Mouse (Mus musculus): ENCODE results near the gene Nrxn3.

The Nrxn3 gene

DNA sequence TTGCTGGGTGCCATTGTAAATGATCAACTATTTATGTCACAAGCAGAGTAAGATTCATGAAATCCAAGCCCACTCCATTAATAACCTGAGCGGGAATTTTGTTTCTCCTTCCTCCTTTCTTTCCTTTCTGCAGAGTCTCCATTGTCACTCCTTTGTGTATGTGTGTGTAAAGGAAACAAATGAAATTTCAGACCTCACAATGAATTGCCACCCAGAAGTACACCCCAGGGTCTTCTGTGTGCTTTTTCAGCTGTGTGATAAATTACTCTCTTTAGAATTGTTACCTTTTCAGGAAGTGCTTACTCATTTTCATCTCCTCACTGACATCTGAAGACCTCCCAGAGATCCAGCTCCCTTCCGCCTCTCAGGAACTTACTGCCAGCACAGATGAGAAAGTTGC is 1506.4 kb downstream of the Nrxn3 start:
- no peak for DNase-seq (ENCODE audit: inconsistent age in 2 of 2, low spot score in 1 of 2)

DNA sequence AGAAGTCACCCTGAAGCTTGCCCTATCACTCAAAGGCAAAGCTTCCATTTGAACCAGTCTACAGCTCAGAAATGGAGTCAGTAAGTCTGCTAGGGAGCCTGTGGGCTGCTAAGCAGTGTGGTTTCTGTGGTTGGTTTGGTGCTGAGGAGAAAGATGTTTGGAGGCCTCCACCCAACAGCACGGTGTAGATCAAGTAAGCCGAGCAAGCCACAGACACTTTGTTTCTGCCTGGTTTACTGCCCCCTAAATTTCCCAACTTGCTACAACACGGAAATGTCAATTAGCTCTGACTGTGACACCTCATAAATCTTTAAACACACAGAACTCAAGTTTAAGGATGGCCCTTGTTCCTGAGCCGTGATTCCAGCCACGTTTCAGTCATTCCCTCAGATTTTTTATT is 1513.4 kb downstream of the Nrxn3 start:
- DNase-seq (ENCODE audit: inconsistent age in 2 of 2, low spot score in 1 of 2), result no peak

- no peak for DNase-seq (ENCODE audit: inconsistent age in 2 of 2, low spot score in 1 of 2)
Observed at GRCm38 (mm10) chr12:90260301-90260700, 1537.6 kb downstream of the Nrxn3 start.

GRCm38 (mm10) chr12:90268111-90268510 is 1545.4 kb downstream of the Nrxn3 start:
- DNase-seq (ENCODE audit: inconsistent age in 2 of 2, low spot score in 1 of 2), result no peak

- DNase-seq (ENCODE audit: inconsistent age in 2 of 2, low spot score in 1 of 2), result no peak
Observed at GRCm38 (mm10) chr12:90270763-90271379, 1548.2 kb downstream of the Nrxn3 start.

DNA sequence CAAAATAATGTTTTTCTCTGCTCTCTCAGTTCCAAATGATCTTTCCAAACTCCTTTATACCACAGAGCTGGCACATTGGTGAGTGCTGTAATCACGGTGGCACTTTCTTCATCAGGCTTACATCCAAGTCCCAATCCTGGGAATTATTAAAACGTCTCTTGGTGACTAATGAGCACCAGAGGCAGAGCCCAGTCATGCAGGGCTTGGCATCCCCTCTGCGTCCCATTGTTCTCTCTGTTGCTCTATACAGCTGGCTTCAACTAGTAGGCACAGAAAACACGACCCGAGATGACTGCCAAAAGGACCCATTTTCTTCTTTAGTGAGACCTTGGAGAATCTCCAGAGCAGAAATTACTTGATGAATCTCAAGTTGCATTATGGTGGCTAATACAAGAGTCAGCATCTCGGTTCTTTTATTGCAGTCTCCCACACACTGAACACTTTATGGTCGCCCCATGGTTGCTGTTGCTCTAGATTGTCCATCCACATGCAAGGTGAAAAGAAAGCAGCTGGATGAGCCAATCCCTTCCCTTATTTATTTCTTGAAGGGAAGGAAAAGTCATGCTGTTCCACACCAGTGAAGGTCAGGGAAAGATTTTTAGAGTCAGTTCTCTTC is 1552.1 kb downstream of the Nrxn3 start:
- no peak for DNase-seq (ENCODE audit: inconsistent age in 2 of 2, low spot score in 1 of 2)

DNA sequence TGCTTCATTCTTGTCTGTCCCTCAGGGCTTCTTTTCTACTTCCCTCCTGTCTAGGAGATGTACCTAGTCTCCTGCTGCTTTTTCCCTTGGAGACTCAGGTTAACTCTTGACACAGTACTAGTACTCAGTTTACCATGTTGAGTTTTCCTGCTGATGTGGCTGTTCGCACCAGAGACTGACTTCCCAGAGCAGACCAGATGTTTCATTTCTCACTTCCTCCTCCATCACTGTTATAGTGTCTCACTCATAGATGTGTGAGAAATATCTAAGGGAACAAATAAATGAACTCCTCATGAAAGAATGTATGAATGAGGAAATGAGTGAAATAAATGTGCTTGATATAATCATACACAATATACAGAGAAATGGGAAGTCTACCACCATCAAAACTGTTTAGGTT is 1558.6 kb downstream of the Nrxn3 start:
- DNase-seq (ENCODE audit: inconsistent age in 2 of 2, low spot score in 1 of 2), result no peak

- DNase-seq (ENCODE audit: inconsistent age in 2 of 2, low spot score in 1 of 2), result no peak
Observed at GRCm38 (mm10) chr12:90283022-90283421, 1560.3 kb downstream of the Nrxn3 start.

GRCm38 (mm10) chr12:90302671-90303070 is 1580.0 kb downstream of the Nrxn3 start:
- DNase-seq (ENCODE audit: inconsistent age in 2 of 2, low spot score in 1 of 2), result peak in 1 of 2 experiments; percentile 2

GRCm38 (mm10) chr12:90331806-90332205 is 1609.1 kb downstream of the Nrxn3 start:
- DNase-seq (ENCODE audit: inconsistent age in 2 of 2, low spot score in 1 of 2), result no peak

DNA sequence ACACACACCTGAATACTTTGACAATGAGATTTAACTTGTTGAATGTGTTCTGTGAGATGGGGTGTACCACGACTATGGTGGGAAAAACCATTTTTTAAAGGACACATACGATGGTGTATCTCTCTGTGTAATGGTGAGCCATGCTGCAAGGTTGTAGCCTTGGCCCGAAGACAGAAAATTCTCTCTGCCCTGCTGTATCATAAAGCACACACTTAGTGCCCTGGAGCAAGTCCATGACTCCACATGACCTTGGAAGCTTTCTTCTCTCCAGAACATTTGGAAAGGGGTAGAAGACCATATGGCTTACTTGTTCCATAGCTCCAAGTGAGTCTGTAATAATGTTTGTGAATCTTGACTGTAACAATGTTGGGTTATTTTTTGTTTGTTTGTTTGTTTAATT is 1609.8 kb downstream of the Nrxn3 start:
- no peak for DNase-seq (ENCODE audit: inconsistent age in 2 of 2, low spot score in 1 of 2)

DNA sequence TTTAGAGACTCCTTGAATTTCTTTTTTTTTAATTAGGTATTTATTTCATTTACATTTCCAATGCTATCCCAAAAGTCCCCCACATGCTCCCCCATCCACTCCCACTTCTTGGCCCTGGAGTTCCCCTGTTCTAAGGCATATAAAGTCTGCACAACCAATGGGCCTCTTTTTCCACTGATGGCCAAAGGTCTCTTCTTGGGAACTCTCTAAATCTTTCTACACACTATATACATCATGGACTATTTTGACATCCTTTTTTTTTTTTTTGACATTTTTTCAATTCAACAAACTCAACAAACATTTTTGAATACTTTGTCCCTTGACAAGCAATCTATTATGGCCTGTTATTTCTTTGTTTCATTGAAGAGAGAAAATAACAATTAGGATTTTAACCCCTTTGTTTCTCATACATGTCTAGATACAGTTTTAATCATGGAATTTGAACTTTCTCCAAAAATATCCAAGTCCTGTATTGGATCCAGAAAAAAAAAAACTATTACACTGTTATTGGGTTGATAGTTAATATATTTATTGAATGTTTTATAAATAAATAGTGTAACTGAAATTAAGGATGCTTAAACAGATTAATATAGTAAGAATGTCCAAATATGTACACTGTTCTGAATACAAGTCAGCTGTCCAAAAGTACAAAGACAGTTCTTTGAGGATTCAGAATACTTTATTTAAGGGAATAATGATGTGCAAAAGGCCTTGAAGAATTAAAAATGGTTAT is 1615.0 kb downstream of the Nrxn3 start:
- DNase-seq (ENCODE audit: inconsistent age in 2 of 2, low spot score in 1 of 2), result no peak

GRCm38 (mm10) chr12:90338229-90338557 is 1615.5 kb downstream of the Nrxn3 start:
- DNase-seq (ENCODE audit: inconsistent age in 2 of 2, low spot score in 1 of 2), result no peak
